22 mouse cellular contexts compared by ENCODE assay signal in the genomic region with DNA sequence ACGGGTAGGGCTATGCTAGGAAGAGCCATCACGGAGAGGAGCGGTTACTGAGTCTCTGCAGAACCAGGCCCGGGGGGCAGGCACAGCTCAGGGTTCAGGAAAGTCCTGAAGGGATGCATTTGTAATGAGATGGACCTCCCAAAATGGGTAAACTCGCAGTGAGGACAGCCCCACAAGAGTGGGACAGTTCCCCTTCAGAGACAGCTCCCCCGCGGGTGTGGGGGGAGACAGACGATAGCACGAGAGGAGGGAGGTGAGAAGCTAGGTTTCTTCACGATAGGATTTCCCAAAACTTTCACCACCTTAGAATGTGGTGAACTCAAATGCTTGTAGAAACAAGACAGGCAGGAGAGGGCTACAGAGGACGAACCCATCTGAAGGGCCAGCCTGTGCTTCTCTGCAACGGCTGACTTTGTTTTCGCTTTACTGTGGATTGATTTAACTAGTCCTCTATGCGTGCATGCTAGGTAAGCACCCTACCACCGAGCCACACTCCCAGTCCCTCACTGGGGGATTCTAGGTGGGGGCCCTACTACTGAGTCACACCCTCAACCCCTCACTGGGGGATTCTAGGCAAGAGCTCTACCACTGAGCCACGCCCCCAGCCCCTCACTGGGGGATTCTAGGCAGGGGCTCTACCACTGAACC.
"Had no signal": no experiment of that assay in that cellular context is flagged by ENCODE, and none has a peak within 500 bp of the region (broad histone marks: within the 10 kb centered on the region; RNA-seq: fewer than 3 reads in every experiment).

No protein-coding gene starts in this region.

- H3K36me3 ChIP-seq: liver, embryonic 13.5 days; liver, embryonic 15.5 days; lung, embryonic 15.5 days had no signal

- H3K4me1 ChIP-seq: liver, embryonic 13.5 days; liver, embryonic 15.5 days; lung, embryonic 15.5 days; midbrain, embryonic 12.5 days; neural tube, embryonic 13.5 days; neural tube, embryonic 15.5 days had no signal

- H3K4me2 ChIP-seq: liver, embryonic 13.5 days; liver, embryonic 15.5 days; lung, embryonic 15.5 days; midbrain, embryonic 12.5 days; neural tube, embryonic 13.5 days; neural tube, embryonic 15.5 days had no signal

- ATAC-seq: lung, postnatal 0 days; midbrain, embryonic 16.5 days had no signal

- H3K27ac ChIP-seq: liver, embryonic 13.5 days; liver, embryonic 15.5 days; lung, embryonic 15.5 days; midbrain, embryonic 10.5 days; midbrain, embryonic 12.5 days; neural tube, embryonic 13.5 days; neural tube, embryonic 15.5 days had no signal

- H3K9ac ChIP-seq: liver, embryonic 13.5 days; liver, embryonic 15.5 days; liver, postnatal 0 days; lung, embryonic 15.5 days; midbrain, embryonic 12.5 days; neural tube, embryonic 13.5 days; neural tube, embryonic 15.5 days had no signal

- H3K4me3 ChIP-seq: liver, embryonic 13.5 days; liver, embryonic 15.5 days; lung, embryonic 15.5 days; midbrain, embryonic 10.5 days; midbrain, embryonic 12.5 days; myocyte; neural tube, embryonic 13.5 days; neural tube, embryonic 15.5 days had no signal

- H3K9me3 ChIP-seq: liver, embryonic 13.5 days; liver, embryonic 15.5 days; lung, embryonic 15.5 days; midbrain, embryonic 10.5 days; midbrain, embryonic 12.5 days; neural tube, embryonic 13.5 days; neural tube, embryonic 15.5 days had no signal

- DNase-seq: liver, embryonic 13.5 days; liver, postnatal 0 days; lung, adult 2 months; lung, postnatal 14 days; lung, postnatal 36 days; midbrain, embryonic 14.5 days; retina, postnatal 1 day; right cerebral cortex, adult 18-20 months; right cerebral cortex, postnatal 25 days; right cerebral cortex, postnatal 4 days; thymus, adult 18-20 months; thymus, postnatal 14 days; thymus, postnatal 4 days had no signal

- H3K27me3 ChIP-seq: liver, embryonic 15.5 days; lung, embryonic 15.5 days; neural tube, embryonic 13.5 days; neural tube, embryonic 15.5 days had no signal
